Mouse (Mus musculus) kidney, postnatal 4 days (tissue): ENCODE data around the gene Ndrg3.
A peak's percentile ranks its signal among the peaks of the same experiment; 100 is the strongest.
"Not testable (repeated sequence)": the region's sequence is repeated elsewhere in the genome, so short reads cannot be mapped to it uniquely, and the experiment has no call there.

ENCODE experiments used
- DNase-seq, 2 experiments: peaks; one replicate each; pipeline ENCODE4 v3.0.0; 2021; ENCODE audit warnings: mixed read lengths in 2 of 2

The Ndrg3 gene

GRCm38 (mm10) chr2:156899184-156899583 lies 92.7 kb downstream of the Ndrg3 start:
- DNase-seq, result no peak

- DNase-seq, result no peak
Measured at GRCm38 (mm10) chr2:156898374-156898773, 93.5 kb downstream of the Ndrg3 start.

GRCm38 (mm10) chr2:156897034-156897433 lies 94.8 kb downstream of the Ndrg3 start:
- no peak for DNase-seq

- peak in 1 of 2 experiments; percentile 32 for DNase-seq
Measured at GRCm38 (mm10) chr2:156896384-156896914, 95.4 kb downstream of the Ndrg3 start.

- DNase-seq, result no peak
Measured at GRCm38 (mm10) chr2:156894496-156895265, 97.2 kb downstream of the Ndrg3 start.

GRCm38 (mm10) chr2:156892821-156893220 lies 99.0 kb downstream of the Ndrg3 start:
- DNase-seq, result no peak

GRCm38 (mm10) chr2:156892240-156892639 lies 99.6 kb downstream of the Ndrg3 start:
- no peak for DNase-seq

- DNase-seq, result no peak
Measured at GRCm38 (mm10) chr2:156888490-156888889, 103.4 kb downstream of the Ndrg3 start.

GRCm38 (mm10) chr2:156887017-156887416 lies 104.8 kb downstream of the Ndrg3 start, which contains the start of gene Sla2:
Sla2 (minus strand) TSS chr2:156887192.
- no peak for DNase-seq

GRCm38 (mm10) chr2:156886084-156886631 lies 105.7 kb downstream of the Ndrg3 start:
- no peak for DNase-seq

GRCm38 (mm10) chr2:156885666-156886065 lies 106.2 kb downstream of the Ndrg3 start:
- not testable (repeated sequence) for DNase-seq

- no peak for DNase-seq
Measured at GRCm38 (mm10) chr2:156884396-156885211, 107.3 kb downstream of the Ndrg3 start.

- DNase-seq, result no peak
Measured at GRCm38 (mm10) chr2:156882431-156883001, 109.3 kb downstream of the Ndrg3 start.

- no peak for DNase-seq
Measured at GRCm38 (mm10) chr2:156879541-156879940, 112.3 kb downstream of the Ndrg3 start.

- DNase-seq, result peak in 1 of 2 experiments; percentile 43
Measured at GRCm38 (mm10) chr2:156877726-156878125, 114.1 kb downstream of the Ndrg3 start.
